Mouse (Mus musculus) G1E (cell line): Measurements from ENCODE around the gene Sfxn2. TPM values are rescaled to one million over a fixed set of nuclear protein-coding genes. Genes with fewer than 3 reads are reported as not detected.

Experiments
- ATAC-seq: 2 replicates; pipeline ENCODE4 v1.8.0; 2016; ENCODE audit warnings: mild to moderate bottlenecking; ENCODE audit not compliant: insufficient number of reproducible peaks, poor library complexity, low FRiP score, severe bottlenecking; ENCODE audit errors: extremely low read depth
- DNase-seq: peaks from one replicate; pipeline ENCODE4 v3.0.0; 2012; ENCODE audit warnings: low spot score
- H3K27me3 ChIP-seq: 2 replicates; pipeline ENCODE4 v1.6.1; 2012; ENCODE audit warnings: mild to moderate bottlenecking, low read length, inconsistent platforms; ENCODE audit not compliant: insufficient read depth
- H3K36me3 ChIP-seq: replicated peaks from 2 replicates; pipeline ENCODE3; 2012; ENCODE audit warnings: mild to moderate bottlenecking, inconsistent platforms
- H3K4me1 ChIP-seq: 2 replicates; pipeline ENCODE4 v1.6.1; 2012; ENCODE audit warnings: low read depth, low read length, inconsistent platforms, mixed read lengths; ENCODE audit not compliant: insufficient read depth
- H3K4me3 ChIP-seq: 2 replicates; pipeline ENCODE4 v1.5.1; 2012; ENCODE audit warnings: low read depth, mild to moderate bottlenecking, inconsistent platforms, low read length, moderate library complexity, mixed read lengths
- H3K9me3 ChIP-seq: replicated peaks from 2 replicates; pipeline ENCODE4 v1.6.1; 2012; ENCODE audit warnings: inconsistent platforms
- CTCF ChIP-seq: IDR thresholded peaks from 2 replicates; pipeline ENCODE4 v1.5.1; 2012; ENCODE audit warnings: low read depth, low read length, inconsistent platforms, mixed read lengths
- GATA1 ChIP-seq: IDR thresholded peaks from 2 replicates; pipeline ENCODE4 v1.6.1; 2012; ENCODE audit warnings: borderline replicate concordance, low read length, inconsistent platforms, mixed read lengths
- GATA2 ChIP-seq: IDR thresholded peaks from 2 replicates; pipeline ENCODE4 v1.6.1; 2012; ENCODE audit warnings: low read depth, low read length, inconsistent platforms, borderline replicate concordance
- POLR2AphosphoS5 ChIP-seq: IDR thresholded peaks from 2 replicates; pipeline ENCODE4 v1.6.1; 2012; ENCODE audit warnings: low read depth, low read length, inconsistent platforms; ENCODE audit not compliant: insufficient replicate concordance
- TAL1 ChIP-seq: conservative IDR thresholded peaks from 2 replicates; pipeline ENCODE4 v1.6.1; 2012; ENCODE audit warnings: low read depth, low read length, inconsistent platforms, mixed read lengths
- polyA plus RNA-seq: library from polyadenylated mRNA; stranded (reverse); fragments of >175 nt; gene quantifications from 2 replicates; pipeline ENCODE4 v1.2.3, GENCODE M21; 2012
- total RNA-seq, 2 experiments: library from RNA; stranded (forward) in 1 of 2; stranded (reverse) in 1 of 2; fragments of 200-1000 nt in 1 of 2; fragments of >200 nt in 1 of 2; fragmentation: Nextera tagmentation in 1 of 2; gene quantifications; 2 replicates each; pipeline ENCODE4 v1.2.3; 2014 to 2017

Sfxn2 gene
- total and polyA plus RNA-seq, 3 experiments: 1.6 to 5.9 (median 2.3) TPM

DNA sequence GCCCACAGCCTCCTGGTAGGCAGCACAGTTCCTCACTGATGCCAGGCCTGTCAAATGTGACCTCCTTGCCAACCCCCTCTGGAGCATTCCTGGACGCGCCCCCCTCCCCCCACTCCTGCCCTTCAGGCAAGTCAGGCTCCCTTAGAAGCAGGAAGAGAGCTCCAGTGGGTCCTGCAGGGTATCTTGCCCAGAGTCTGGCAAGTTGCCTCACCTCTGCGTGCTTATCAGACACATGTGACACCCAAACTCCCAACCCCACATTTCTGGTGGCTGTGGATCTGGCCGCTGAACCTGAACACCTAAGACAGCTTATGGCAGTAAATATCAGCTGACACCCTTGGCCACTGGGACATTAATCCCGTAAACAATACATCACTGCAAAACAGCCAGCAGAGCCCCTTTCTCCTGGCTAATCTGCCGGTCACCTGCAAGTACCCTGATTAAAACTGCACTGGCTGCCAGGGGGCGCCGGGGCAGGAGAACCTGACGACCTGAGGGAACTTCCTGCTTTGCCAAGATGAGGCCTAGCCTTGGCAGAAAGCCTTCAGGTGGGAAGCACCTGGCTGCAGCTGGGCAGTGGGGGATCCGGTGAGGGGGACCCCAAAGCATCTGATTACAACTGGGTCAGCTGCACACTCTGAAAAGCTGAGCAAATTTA is 41.0 kb upstream of the Sfxn2 start:
- H3K36me3 ChIP-seq: no peaks in the 10 kb centered on the region
- no peak for TF ChIP-seq GATA2
- peaks cover 42% of the 10 kb centered on the region for H3K27me3 ChIP-seq
- ATAC-seq (peak; percentile 34; the same call in 1 of the 2 replicates), DNase-seq (no peak)
- no peaks in the 10 kb centered on the region for H3K9me3 ChIP-seq
- 0 out of 2 replicates have a peak overlapping the region, but pooled peaks have one; percentile 19 for H3K4me3 ChIP-seq
- peaks cover 30% of the 10 kb centered on the region for H3K4me1 ChIP-seq

DNA sequence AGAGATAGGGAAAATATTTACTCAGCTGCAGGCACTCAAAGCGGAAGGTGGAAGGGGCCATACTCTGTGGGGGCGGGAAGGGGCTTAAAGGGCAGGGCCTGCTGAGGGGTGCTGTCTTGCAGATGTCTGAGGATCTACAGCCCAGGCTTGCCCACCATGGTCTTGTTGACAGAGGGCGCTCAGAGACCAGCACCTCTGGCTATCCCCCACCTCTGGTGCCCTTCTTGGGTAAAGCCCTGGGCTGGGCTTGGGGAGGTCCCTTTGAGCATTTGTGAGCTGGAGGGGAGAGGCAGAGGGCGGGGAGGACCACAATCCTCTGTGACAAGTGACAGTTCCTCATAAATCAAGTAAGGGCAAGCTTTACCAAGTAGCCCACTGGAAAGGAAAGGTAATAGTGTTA is 40.1 kb upstream of the Sfxn2 start:
- Histone ChIP-seq H3K9me3 (no peaks in the 10 kb centered on the region), H3K36me3 (no peaks in the 10 kb centered on the region), H3K4me3 (no peak overlapping the region), H3K4me1 (peaks cover 31% of the 10 kb centered on the region), H3K27me3 (peaks cover 33% of the 10 kb centered on the region)
- ATAC-seq (no peak), DNase-seq (no peak)
- TF ChIP-seq CTCF (no peak), TAL1 (no peak), GATA2 (no peak), POLR2AphosphoS5 (no peak), GATA1 (no peak)

DNA sequence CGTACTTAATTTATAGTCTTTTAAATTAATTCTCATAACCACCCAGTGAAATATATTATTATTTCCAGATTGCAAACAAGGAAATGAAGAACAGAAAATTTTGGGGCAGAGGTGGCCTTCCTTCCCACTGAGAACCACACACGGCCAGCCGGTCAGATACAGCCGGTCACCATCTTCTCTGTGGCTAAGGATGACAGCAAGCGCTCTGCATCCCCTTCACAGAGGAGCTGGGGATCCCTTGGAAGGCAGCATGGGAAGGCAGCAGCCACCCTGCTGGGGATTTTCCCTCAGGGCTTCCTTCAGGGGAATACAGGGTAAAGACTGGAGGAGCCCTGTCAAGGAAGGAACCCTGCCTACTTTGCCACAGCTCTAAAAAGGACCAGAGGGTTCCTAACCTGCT is 39.6 kb upstream of the Sfxn2 start:
- Histone ChIP-seq H3K4me1 (peaks cover 31% of the 10 kb centered on the region), H3K27me3 (peaks cover 29% of the 10 kb centered on the region), H3K36me3 (no peaks in the 10 kb centered on the region), H3K9me3 (no peaks in the 10 kb centered on the region), H3K4me3 (no peak overlapping the region)
- ATAC-seq: no peak
- TF ChIP-seq GATA2: no peak
- TF ChIP-seq POLR2AphosphoS5: no peak
- no peak for TF ChIP-seq TAL1
- TF ChIP-seq CTCF: no peak
- TF ChIP-seq GATA1: no peak
- no peak for DNase-seq

DNA sequence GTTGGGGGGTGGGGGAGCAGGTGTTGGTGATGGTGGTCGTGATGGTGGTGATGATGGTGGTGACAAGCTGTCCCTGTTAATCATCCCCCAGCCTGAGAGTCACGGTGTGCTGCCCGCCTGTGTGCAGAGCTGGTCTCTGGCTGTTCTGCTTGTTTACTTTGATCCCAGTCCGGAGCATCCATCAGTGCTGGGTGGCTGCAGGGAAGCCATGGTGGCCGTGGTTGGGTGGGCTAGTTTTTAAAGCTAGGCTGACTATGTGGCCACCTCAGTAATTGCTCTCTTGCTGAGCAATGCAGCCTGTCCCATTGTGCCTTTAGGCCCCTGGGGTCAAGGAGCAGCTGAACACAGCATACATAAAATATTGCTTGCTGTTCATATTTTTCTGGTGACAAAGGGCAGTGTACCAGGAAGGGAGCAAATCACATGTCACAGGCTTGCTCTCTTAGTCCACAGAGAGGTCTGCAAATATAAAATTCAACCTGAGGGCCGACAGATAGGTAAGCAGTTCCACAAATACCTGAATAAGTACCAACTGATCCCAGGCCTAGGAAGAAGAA is 38.5 kb upstream of the Sfxn2 start:
- no peak for TF ChIP-seq CTCF
- TF ChIP-seq GATA2: no peak
- no peak for TF ChIP-seq POLR2AphosphoS5
- TF ChIP-seq GATA1: no peak
- no peak for TF ChIP-seq TAL1
- H3K4me1 ChIP-seq: peaks cover 28% of the 10 kb centered on the region
- DNase-seq: no peak

DNA sequence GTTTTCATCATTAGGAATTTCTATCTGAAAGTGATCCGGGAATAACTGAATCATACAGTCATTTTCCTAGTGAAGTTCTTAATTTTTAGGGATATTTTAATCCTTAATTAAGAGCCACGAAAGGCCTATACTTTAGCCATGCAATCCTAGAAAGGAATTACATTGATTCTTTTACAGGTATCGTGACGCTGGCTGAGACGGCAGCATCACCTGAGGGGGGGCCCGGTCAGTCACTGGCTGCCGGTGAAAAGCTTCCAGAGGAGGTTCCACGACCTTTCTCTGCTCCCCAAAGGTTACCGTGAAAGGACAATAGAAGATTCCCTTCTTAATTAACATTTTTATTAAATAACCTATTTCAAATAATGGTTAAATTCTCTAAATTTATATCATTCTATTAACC is 35.8 kb upstream of the Sfxn2 start:
- no peak for TF ChIP-seq CTCF
- no peak for TF ChIP-seq POLR2AphosphoS5
- no peak for TF ChIP-seq GATA2
- no peak for TF ChIP-seq GATA1
- TF ChIP-seq TAL1: no peak
- Histone ChIP-seq H3K4me3 (no peak overlapping the region), H3K9me3 (no peaks in the 10 kb centered on the region), H3K27me3 (peaks cover 10% of the 10 kb centered on the region; the same call in 1 of the 2 replicates), H3K4me1 (peaks cover 12% of the 10 kb centered on the region), H3K36me3 (no peaks in the 10 kb centered on the region)
- no peak for ATAC-seq
- no peak for DNase-seq

More for the DNA sequence above, 38.5 kb upstream of the Sfxn2 start:
- Histone ChIP-seq H3K27me3 (peaks cover 20% of the 10 kb centered on the region), H3K9me3 (no peaks in the 10 kb centered on the region), H3K4me3 (no peak overlapping the region), H3K36me3 (no peaks in the 10 kb centered on the region)
- ATAC-seq: no peak

DNA sequence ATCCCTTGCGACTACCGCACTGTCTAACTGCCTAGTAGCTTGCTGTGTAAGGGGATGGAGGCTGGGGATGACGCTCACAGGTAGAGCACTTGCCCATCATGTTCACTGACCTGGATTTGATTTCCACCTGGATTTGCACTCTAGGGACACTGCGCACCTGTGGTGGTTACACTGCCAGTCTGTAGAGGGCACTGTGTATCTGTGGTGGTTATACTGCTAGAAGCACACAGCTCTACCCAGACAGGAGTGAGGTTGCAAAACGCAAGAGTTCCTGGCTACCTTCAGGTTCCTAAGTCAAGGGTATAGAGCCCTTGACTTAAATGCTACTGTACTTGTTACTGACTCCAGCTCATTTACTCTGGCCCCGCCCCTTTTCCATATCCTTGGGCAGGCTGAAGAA is 35.0 kb upstream of the Sfxn2 start:
- ATAC-seq: no peak
- peaks cover 10% of the 10 kb centered on the region; the same call in 1 of the 2 replicates for H3K27me3 ChIP-seq
- peaks cover 4% of the 10 kb centered on the region for H3K4me1 ChIP-seq
- no peaks in the 10 kb centered on the region for H3K9me3 ChIP-seq
- TF ChIP-seq CTCF (peak; percentile 22; the same call in 1 of the 2 replicates), GATA1 (no peak)
- no peak for DNase-seq
- H3K36me3 ChIP-seq: no peaks in the 10 kb centered on the region
- H3K4me3 ChIP-seq: no peak overlapping the region
